Mouse (Mus musculus) hindbrain, embryonic 16.5 days (tissue): ENCODE results near the gene Minpp1. TPM values are rescaled to one million over a fixed set of nuclear protein-coding genes. Genes with fewer than 3 reads are reported as not detected.
A peak's percentile ranks its signal among the peaks of the same experiment; 100 is the strongest.

Experiments
- ATAC-seq: fragments of 200-750 bp; cut with Nextera tagmentation; 2 replicates; pipeline ENCODE4 v1.8.0; 2017; ENCODE audit warnings: moderate TSS enrichment, moderate library complexity
- H3K27ac ChIP-seq: fragments of 300-500 bp; sonication (generic); 2 replicates; pipeline ENCODE4 v1.5.1; 2014; ENCODE audit warnings: low read depth, mild to moderate bottlenecking, control low read depth, low read length, moderate library complexity
- H3K27me3 ChIP-seq: fragments of 300-500 bp; sonication (generic); replicated peaks from 2 replicates; pipeline ENCODE4 v1.6.1; 2014; ENCODE audit warnings: low read length; ENCODE audit not compliant: control insufficient read depth, insufficient read depth
- H3K36me3 ChIP-seq: fragments of 300-500 bp; sonication (generic); 2 replicates; pipeline ENCODE4 v1.6.1; 2014; ENCODE audit warnings: mild to moderate bottlenecking, low read length, moderate library complexity, mixed read lengths; ENCODE audit not compliant: control insufficient read depth, insufficient read depth
- H3K4me1 ChIP-seq: fragments of 300-500 bp; sonication (generic); 2 replicates; pipeline ENCODE4 v1.6.1; 2014; ENCODE audit warnings: low read depth, low read length; ENCODE audit not compliant: control insufficient read depth, insufficient read depth
- H3K4me2 ChIP-seq: fragments of 300-500 bp; sonication (generic); 2 replicates; pipeline ENCODE4 v1.6.1; 2014; ENCODE audit warnings: mild to moderate bottlenecking, low read length, control low read depth, moderate library complexity
- H3K4me3 ChIP-seq: fragments of 300-500 bp; sonication (generic); 2 replicates; pipeline ENCODE4 v1.5.1; 2014; ENCODE audit warnings: mild to moderate bottlenecking, low read length, control low read depth, moderate library complexity
- H3K9ac ChIP-seq: fragments of 300-500 bp; sonication (generic); 2 replicates; pipeline ENCODE4 v1.6.1; 2014; ENCODE audit warnings: low read depth, mild to moderate bottlenecking, control low read depth, low read length, moderate library complexity
- H3K9me3 ChIP-seq: fragments of 300-500 bp; sonication (generic); 2 replicates; pipeline ENCODE4 v1.6.1; 2014; ENCODE audit warnings: mild to moderate bottlenecking, low read length, moderate library complexity; ENCODE audit not compliant: control insufficient read depth
- WGBS: fragments of 180-500 bp; shearing (Covaris S2); extraction: QIAGEN DNeasy Blood & Tissue Kit; methylation state at CpG from one replicate; pipeline ENCODE4 v1.1.7; 2014; 5-methylcytosine and 5-hydroxymethylcytosine counted together
- polyA plus RNA-seq: library from polyadenylated mRNA; unstranded; fragments of >200 nt; fragmentation: Nextera tagmentation; extraction: Ambion mirVana; gene quantifications from 2 replicates; pipeline ENCODE4 v1.2.1, GENCODE M21; 2015

Gene Minpp1
- polyA plus RNA-seq, 1 experiment from 2014 or later = 53.9 TPM

DNA sequence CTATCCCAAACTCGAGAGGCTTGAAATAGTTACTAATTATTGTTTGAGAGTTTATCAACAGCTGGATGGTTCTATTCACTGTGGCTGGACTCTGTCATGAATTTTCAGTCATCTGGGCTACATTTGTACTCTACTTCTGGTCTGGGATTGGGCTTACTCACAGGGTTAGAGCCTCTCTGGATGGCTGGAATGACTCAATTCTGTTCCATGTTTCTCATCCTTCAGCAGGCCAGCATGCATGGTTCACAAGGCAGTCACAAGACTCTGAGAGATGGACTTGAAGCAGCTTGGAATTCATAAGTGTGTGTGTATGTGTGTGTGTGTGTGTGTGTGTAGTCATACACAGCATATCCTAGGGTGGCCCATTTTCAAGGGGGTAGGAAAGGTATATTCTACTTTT lies 66.5 kb downstream of the Minpp1 start:
- Histone ChIP-seq H3K9me3 (no peaks in the 10 kb centered on the region), H3K27ac (no peak overlapping the region), H3K4me1 (no peaks in the 10 kb centered on the region), H3K27me3 (no peaks in the 10 kb centered on the region), H3K9ac (no peak overlapping the region), H3K4me2 (no peak overlapping the region), H3K4me3 (no peak overlapping the region), H3K36me3 (no peaks in the 10 kb centered on the region)
- 91% methylated on average over 1 of the region's 1 CpGs for WGBS
- no peak for ATAC-seq

GRCm38 (mm10) chr19:32553310-32553709 lies 67.7 kb downstream of the Minpp1 start:
- H3K4me3 ChIP-seq = no peak overlapping the region

DNA sequence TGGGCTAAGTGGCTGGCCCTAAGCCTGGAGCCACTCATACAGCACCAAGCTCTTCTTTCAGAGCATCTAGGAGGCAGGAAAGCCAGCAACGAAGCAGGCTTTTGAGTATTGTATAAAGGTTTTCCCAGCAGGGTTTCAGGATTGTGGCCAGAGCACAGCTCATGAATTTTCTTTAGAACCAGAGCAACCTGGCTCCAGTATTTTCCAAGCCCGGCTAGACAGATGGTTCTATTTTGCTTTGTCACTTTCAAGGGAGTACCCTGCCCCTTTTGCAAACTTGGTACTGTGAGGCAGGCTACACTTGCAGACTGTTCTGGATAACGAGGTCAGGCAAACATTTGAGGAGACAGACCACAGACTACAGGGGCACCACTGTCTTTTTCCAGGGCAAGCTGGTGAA lies 69.7 kb downstream of the Minpp1 start:
- Histone ChIP-seq H3K4me1 (no peaks in the 10 kb centered on the region), H3K36me3 (no peaks in the 10 kb centered on the region), H3K27me3 (no peaks in the 10 kb centered on the region), H3K4me3 (no peak overlapping the region), H3K4me2 (no peak overlapping the region), H3K9me3 (no peaks in the 10 kb centered on the region), H3K27ac (no peak overlapping the region), H3K9ac (no peak overlapping the region)
- WGBS = 22% methylated on average over 3 of the region's 3 CpGs
- ATAC-seq = peak; percentile 83

More at GRCm38 (mm10) chr19:32553310-32553709, 67.7 kb downstream of the Minpp1 start:
- Histone ChIP-seq H3K27me3 (no peaks in the 10 kb centered on the region), H3K9me3 (no peaks in the 10 kb centered on the region), H3K9ac (no peak overlapping the region), H3K27ac (no peak overlapping the region), H3K36me3 (no peaks in the 10 kb centered on the region), H3K4me1 (no peaks in the 10 kb centered on the region), H3K4me2 (no peak overlapping the region)
- 72% methylated on average over 3 of the region's 3 CpGs for WGBS
- ATAC-seq = no peak

Other genes starting within 250 kb of the Minpp1 start
- 21.7 and 22.9 TPM in 2 replicates for gene Sgms1, start 96.1 kb upstream of the Minpp1 start, polyA plus RNA-seq
- gene Rpl9-ps6, start 19.2 kb upstream of the Minpp1 start, polyA plus RNA-seq = 40.2 and 76.1 TPM in 2 replicates
- 1.7 and 2.3 TPM in 2 replicates for gene Papss2, start 110.0 kb downstream of the Minpp1 start, polyA plus RNA-seq